Mouse (Mus musculus) forebrain, embryonic 14.5 days (tissue): ENCODE data around the gene Gm5108. TPM values are rescaled to one million over a fixed set of nuclear protein-coding genes. Genes with fewer than 3 reads are reported as not detected.

Experiments
- ATAC-seq: fragments of 200-750 bp; cut with Nextera tagmentation; 2 replicates; pipeline ENCODE4 v1.8.0; 2017; ENCODE audit warnings: mild to moderate bottlenecking, moderate library complexity
- DNase-seq: peaks from one replicate; pipeline ENCODE4 v3.0.0-alpha.2; 2015; ENCODE audit warnings: low spot score
- H3K27ac ChIP-seq: fragments of 300-500 bp; sonication (generic); 2 replicates; pipeline ENCODE4 v1.5.1; 2014; ENCODE audit warnings: low read depth, mild to moderate bottlenecking, control low read depth, low read length, moderate library complexity
- H3K27me3 ChIP-seq: fragments of 300-500 bp; sonication (generic); replicated peaks from 2 replicates; pipeline ENCODE4 v1.6.1; 2014; ENCODE audit warnings: low read length, control low read depth, mixed read lengths; ENCODE audit not compliant: control insufficient read depth, insufficient read depth
- H3K36me3 ChIP-seq: fragments of 300-500 bp; sonication (generic); 2 replicates; pipeline ENCODE4 v1.6.1; 2014; ENCODE audit warnings: low read length, control low read depth; ENCODE audit not compliant: control insufficient read depth, insufficient read depth
- H3K4me1 ChIP-seq: fragments of 300-500 bp; sonication (generic); 2 replicates; pipeline ENCODE4 v1.6.1; 2014; ENCODE audit warnings: antibody characterized with exemption, low read length, control low read depth; ENCODE audit not compliant: control insufficient read depth, insufficient read depth
- H3K4me2 ChIP-seq: fragments of 300-500 bp; sonication (generic); 2 replicates; pipeline ENCODE4 v1.6.1; 2014; ENCODE audit warnings: mild to moderate bottlenecking, control low read depth, low read length
- H3K4me3 ChIP-seq: fragments of 300-500 bp; sonication (generic); 2 replicates; pipeline ENCODE4 v1.5.1; 2014; ENCODE audit warnings: low read depth, low read length, control low read depth
- H3K9ac ChIP-seq: fragments of 300-500 bp; sonication (generic); 2 replicates; pipeline ENCODE4 v1.6.1; 2014; ENCODE audit warnings: mild to moderate bottlenecking, low read length, control low read depth, moderate library complexity
- H3K9me3 ChIP-seq: fragments of 300-500 bp; sonication (generic); replicated peaks from 2 replicates; pipeline ENCODE4 v1.6.1; 2016; ENCODE audit warnings: low read length, control low read depth, mixed read lengths; ENCODE audit not compliant: control insufficient read depth
- WGBS: fragments of 180-500 bp; shearing (Covaris S2); extraction: QIAGEN DNeasy Blood & Tissue Kit; methylation state at CpG from one replicate; pipeline ENCODE4 v1.1.7; 2014; 5-methylcytosine and 5-hydroxymethylcytosine counted together
- polyA plus RNA-seq: library from polyadenylated mRNA; unstranded; fragments of >200 nt; fragmentation: Nextera tagmentation; extraction: Ambion mirVana; gene quantifications from 2 replicates; pipeline ENCODE4 v1.2.1, GENCODE M21; 2014

Gene Gm5108
- polyA plus RNA-seq, 1 experiment from 2014 or later = not detected

DNA sequence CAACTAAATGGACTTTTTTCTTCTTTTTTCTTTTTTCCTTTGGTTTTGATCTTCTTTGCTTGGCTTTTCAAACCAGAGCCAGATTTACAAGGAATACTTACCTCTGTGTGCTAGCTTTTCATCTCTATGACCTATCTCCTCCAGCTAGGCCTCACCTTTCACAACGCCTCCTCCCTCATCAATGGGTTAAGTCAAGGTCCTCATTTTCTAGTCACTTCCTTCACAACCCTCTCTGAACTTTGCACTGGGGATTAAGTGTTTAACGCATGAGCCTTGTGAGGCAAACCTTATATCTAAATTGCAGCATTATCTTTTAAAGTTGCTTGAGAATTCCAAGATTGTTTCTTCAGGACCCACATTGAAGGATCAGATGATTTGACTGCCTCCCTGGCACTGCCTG lies 63.0 kb downstream of the Gm5108 start:
- Histone ChIP-seq H3K9me3 (no peaks in the 10 kb centered on the region), H3K4me3 (no peak overlapping the region), H3K27me3 (no peaks in the 10 kb centered on the region), H3K4me1 (no peaks in the 10 kb centered on the region), H3K27ac (no peak overlapping the region), H3K4me2 (no peak overlapping the region), H3K36me3 (no peaks in the 10 kb centered on the region), H3K9ac (no peak overlapping the region)
- DNase-seq = no peak
- no peak for ATAC-seq
- WGBS = 66% methylated on average over 2 of the region's 2 CpGs

DNA sequence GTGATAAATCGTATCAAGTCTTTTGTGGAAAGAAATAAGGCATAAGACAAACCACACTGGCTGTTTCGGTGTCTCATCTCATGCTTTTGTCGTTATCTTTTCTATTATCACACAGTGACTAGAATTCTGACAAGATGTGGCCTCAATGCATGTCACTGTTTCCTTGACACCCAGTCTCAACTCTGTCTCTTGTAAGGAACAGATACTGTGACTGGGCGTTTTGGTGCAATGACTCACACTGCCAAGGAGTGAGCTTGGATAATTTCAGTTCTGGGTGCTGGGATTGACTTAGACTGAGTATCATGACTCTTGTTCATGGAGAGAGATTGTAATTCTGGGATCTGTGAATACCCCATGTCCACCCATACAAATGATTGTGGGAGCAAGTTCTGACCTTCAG lies 65.6 kb downstream of the Gm5108 start:
- H3K27ac ChIP-seq = no peak overlapping the region
- WGBS = 90% methylated on average over 4 of the region's 4 CpGs
- H3K4me1 ChIP-seq = no peaks in the 10 kb centered on the region
- DNase-seq (no peak), ATAC-seq (no peak)
- H3K27me3 ChIP-seq = no peaks in the 10 kb centered on the region
- no peak overlapping the region for H3K4me3 ChIP-seq
- H3K9ac ChIP-seq = no peak overlapping the region
- H3K36me3 ChIP-seq = no peaks in the 10 kb centered on the region
- H3K4me2 ChIP-seq = no peak overlapping the region
- H3K9me3 ChIP-seq = no peaks in the 10 kb centered on the region

DNA sequence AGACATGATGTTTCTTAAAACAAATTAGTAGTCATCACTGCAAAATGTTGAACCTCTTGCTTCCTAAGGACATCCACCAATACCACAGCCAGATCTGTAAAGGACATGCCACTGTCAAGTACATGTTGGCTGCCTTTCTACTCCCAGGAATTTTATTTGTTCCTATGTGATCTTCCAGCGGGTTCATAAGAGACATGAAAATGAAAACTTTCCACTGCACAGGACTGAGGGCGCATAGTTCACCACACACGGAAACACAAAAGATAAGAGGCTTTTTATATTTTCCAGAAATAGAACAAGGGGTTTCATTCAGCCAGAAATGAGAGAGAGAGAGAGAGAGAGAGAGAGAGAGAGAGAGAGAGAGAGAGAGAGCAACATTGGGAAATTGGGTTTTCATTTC lies 70.1 kb downstream of the Gm5108 start:
- H3K27me3 ChIP-seq = no peaks in the 10 kb centered on the region
- H3K9ac ChIP-seq = no peak overlapping the region
- no peaks in the 10 kb centered on the region for H3K4me1 ChIP-seq
- ATAC-seq = no peak
- no peak overlapping the region for H3K27ac ChIP-seq
- 58% methylated on average over 3 of the region's 3 CpGs for WGBS
- no peaks in the 10 kb centered on the region for H3K9me3 ChIP-seq
- H3K4me2 ChIP-seq = no peak overlapping the region
- DNase-seq = no peak
- no peak overlapping the region for H3K4me3 ChIP-seq
- no peaks in the 10 kb centered on the region for H3K36me3 ChIP-seq

DNA sequence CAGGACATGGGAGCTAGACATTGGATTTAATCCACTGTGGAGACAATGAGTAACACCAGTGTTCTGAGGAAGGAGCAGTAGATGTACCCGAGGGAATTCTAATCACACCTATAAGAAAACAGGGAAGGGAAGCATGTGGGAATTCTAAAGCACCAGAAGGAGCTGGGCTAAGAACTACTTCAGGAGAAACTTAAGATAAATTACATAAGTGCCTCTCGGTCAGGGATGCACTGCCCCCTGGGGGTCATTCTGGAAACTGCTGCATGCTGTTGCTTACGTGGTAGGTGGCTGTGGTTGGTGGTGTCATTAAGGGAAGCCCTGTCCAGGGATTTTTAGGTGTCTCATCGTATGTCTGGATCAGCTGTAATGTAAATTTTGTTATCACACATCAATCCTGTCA lies 71.1 kb downstream of the Gm5108 start:
- no peaks in the 10 kb centered on the region for H3K27me3 ChIP-seq
- no peak overlapping the region for H3K9ac ChIP-seq
- no peak overlapping the region for H3K4me3 ChIP-seq
- no peaks in the 10 kb centered on the region for H3K9me3 ChIP-seq
- 16% methylated on average over 4 of the region's 4 CpGs for WGBS
- no peak overlapping the region for H3K27ac ChIP-seq
- no peaks in the 10 kb centered on the region for H3K4me1 ChIP-seq
- no peak overlapping the region for H3K4me2 ChIP-seq
- DNase-seq = peak; percentile 81
- peak; percentile 71 for ATAC-seq
- no peaks in the 10 kb centered on the region for H3K36me3 ChIP-seq

DNA sequence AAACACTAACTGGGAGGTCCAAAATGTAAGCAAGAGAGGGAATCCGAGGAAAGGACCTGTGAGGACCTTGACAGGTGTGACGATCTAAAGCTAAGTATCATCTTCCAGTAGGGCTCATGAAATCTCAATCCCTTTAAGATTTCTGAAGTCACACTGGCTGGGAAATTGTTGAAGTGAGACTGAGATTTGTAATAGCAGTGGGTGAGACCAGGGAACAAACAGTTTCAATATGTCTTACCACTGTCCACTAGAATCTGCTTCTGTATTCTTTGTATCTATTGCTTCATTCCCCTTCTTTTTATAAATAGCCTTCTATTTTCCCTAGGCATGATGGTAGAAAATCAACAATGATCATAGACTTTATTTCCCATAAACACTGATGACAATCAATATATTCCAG lies 79.4 kb downstream of the Gm5108 start:
- Histone ChIP-seq H3K4me3 (no peak overlapping the region), H3K27ac (no peak overlapping the region), H3K9me3 (no peaks in the 10 kb centered on the region), H3K9ac (no peak overlapping the region), H3K36me3 (no peaks in the 10 kb centered on the region), H3K4me1 (no peaks in the 10 kb centered on the region), H3K27me3 (no peaks in the 10 kb centered on the region), H3K4me2 (no peak overlapping the region)
- no peak for ATAC-seq
- WGBS = 77% methylated on average over 2 of the region's 2 CpGs
- DNase-seq = no peak

Other genes starting within 250 kb of the Gm5108 start
- 24.2 and 30.2 TPM in 2 replicates for gene Atp8a1, start 94.2 kb upstream of the Gm5108 start, polyA plus RNA-seq
- not detected in 2 replicates for gene Gm21905, start 4.8 kb downstream of the Gm5108 start, polyA plus RNA-seq
- gene Grxcr1, start 90.2 kb downstream of the Gm5108 start, polyA plus RNA-seq = not detected in 2 replicates